Mouse (Mus musculus): ENCODE measurements at regions not wholly inside any gene's neighbourhood (a gene's known extent, or its start where the extent isn't known, plus 50 kb on each side); places are given as distances from the start of the nearest gene placed in this dataset.

DNA sequence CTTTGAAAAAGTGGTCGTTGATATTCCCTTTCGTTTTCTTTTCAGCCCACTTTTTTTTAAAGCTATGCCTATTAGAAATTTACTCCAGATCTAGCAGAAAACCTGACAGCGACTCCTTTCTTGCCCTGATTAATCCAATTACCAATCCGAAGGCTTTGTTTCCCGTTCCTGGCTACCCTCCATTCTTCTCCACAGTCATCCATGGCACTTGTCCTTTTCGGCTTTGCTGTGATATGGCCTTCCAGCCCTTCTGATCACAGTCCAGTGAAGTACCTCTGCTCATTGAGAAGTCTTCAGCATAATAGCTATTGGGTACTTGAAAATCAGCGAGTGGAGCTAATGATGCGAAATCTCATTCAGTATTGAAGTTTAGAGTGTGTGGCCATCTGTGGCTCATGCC, 99.0 kb upstream of the Alg10b start:
- no peak for TF ChIP-seq KAT2A (IDR thresholded peaks at IDR 0.05; ENCODE audit: insufficient replicate concordance, low read length)
- no peak for TF ChIP-seq CTCF (conservative IDR thresholded peaks at IDR 0.05 in 1 of 2, IDR thresholded peaks at IDR 0.05 in 1 of 2; ENCODE audit: low read depth in 2 of 2, low read length in 2 of 2)
- no peak for TF ChIP-seq POLR2A (IDR thresholded peaks at IDR 0.05; ENCODE audit: low read depth, low read length)
- TF ChIP-seq NRF1 (IDR thresholded peaks at IDR 0.05; ENCODE audit: low read depth, low read length): no peak

All from CH12.LX (cell line).